Mouse (Mus musculus) forebrain, embryonic 12.5 days (tissue): ENCODE measurements around the gene Prr23a3. TPM values are rescaled to one million over a fixed set of nuclear protein-coding genes. Genes with fewer than 3 reads are reported as not detected.

ENCODE experiments used
- ATAC-seq: fragments of 200-750 bp; cut with Nextera tagmentation; 2 replicates; pipeline ENCODE4 v1.8.0; 2017; ENCODE audit warnings: moderate TSS enrichment; ENCODE audit not compliant: low FRiP score
- H3K27ac ChIP-seq: fragments of 300-500 bp; sonication (generic); 2 replicates; pipeline ENCODE4 v1.5.1; 2016; ENCODE audit warnings: mild to moderate bottlenecking
- H3K27me3 ChIP-seq: fragments of 300-500 bp; sonication (generic); 2 replicates; pipeline ENCODE4 v1.6.1; 2016; ENCODE audit warnings: mild to moderate bottlenecking
- H3K36me3 ChIP-seq: fragments of 300-500 bp; sonication (generic); replicated peaks from 2 replicates; pipeline ENCODE4 v1.6.1; 2016; ENCODE audit warnings: mild to moderate bottlenecking
- H3K4me1 ChIP-seq: fragments of 300-500 bp; sonication (generic); 2 replicates; pipeline ENCODE4 v1.6.1; 2016
- H3K4me2 ChIP-seq: fragments of 300-500 bp; sonication (generic); 2 replicates; pipeline ENCODE4 v1.6.1; 2016; ENCODE audit warnings: mild to moderate bottlenecking, moderate library complexity
- H3K4me3 ChIP-seq: fragments of 300-500 bp; sonication (generic); replicated peaks from 2 replicates; pipeline ENCODE4 v1.5.1; 2016; ENCODE audit warnings: mild to moderate bottlenecking
- H3K9ac ChIP-seq: fragments of 300-500 bp; sonication (generic); 2 replicates; pipeline ENCODE4 v1.6.1; 2016; ENCODE audit warnings: mild to moderate bottlenecking
- H3K9me3 ChIP-seq: fragments of 300-500 bp; sonication (generic); 2 replicates; pipeline ENCODE4 v1.6.1; 2016
- WGBS: fragments of 180-500 bp; shearing (Covaris S2); methylation state at CpG from one replicate; pipeline ENCODE4 v1.1.7; 2016; 5-methylcytosine and 5-hydroxymethylcytosine counted together
- polyA plus RNA-seq: library from polyadenylated mRNA; unstranded; fragments of >200 nt; fragmentation: Nextera tagmentation; extraction: Ambion mirVana; gene quantifications from 2 replicates; pipeline ENCODE4 v1.2.1, GENCODE M21; 2016

The Prr23a3 gene
- polyA plus RNA-seq, 1 experiment from 2014 or later: not detected

DNA sequence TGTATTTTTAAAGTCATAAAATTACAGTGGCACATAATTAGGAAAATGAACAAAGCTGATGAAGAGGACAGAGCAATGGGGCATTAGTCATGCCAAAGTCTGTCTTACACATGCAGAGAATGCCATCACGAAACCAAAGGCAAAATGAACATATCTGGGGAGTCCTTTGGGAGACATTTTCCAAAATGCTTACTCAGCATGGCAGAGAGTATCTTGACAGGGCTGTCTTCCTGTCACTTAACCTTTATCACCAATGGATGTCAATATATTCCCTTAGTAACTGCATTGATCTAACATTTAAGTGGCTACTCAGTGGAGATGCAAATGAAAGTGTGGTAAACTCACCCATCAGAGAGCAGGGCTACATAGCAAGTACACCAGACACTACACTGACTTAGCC lies 36.9 kb downstream of the Prr23a3 start:
- no peak for ATAC-seq
- Histone ChIP-seq H3K4me2 (no peak overlapping the region), H3K9ac (no peak overlapping the region), H3K4me3 (no peak overlapping the region), H3K27me3 (no peaks in the 10 kb centered on the region), H3K27ac (no peak overlapping the region), H3K9me3 (peaks cover 17% of the 10 kb centered on the region), H3K4me1 (no peaks in the 10 kb centered on the region), H3K36me3 (no peaks in the 10 kb centered on the region)
- 74% methylated on average over 1 of the region's 1 CpGs for WGBS

DNA sequence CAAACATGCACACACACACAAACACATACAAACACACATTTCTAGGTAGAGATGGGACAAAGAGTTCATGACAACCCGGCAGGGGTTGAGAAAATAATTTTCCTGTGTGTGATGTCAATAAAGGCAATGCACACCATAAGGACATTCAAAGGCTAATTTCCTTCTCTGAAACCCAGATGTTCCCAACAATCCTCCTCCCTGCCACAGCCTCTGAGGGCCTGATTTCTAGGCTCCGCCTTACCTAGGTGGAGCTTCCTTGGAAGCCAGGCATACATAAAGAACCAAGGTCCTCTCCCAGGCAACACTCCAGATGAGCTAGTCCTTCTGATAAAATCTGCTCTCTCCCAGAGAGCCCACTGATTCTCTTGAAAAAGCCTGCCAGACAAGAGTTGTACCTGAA lies 38.3 kb downstream of the Prr23a3 start, which contains the start of gene 7420426K07Rik:
Gene 7420426K07Rik, plus strand, starts transcription at position 301 of the 400 bp plus-strand sequence.
- no peaks in the 10 kb centered on the region for H3K36me3 ChIP-seq
- H3K4me1 ChIP-seq: no peaks in the 10 kb centered on the region
- no peak within 1 kb of the TSS for H3K27ac ChIP-seq
- peaks cover 4% of the 10 kb centered on the region; the same call in 1 of the 2 replicates for H3K9me3 ChIP-seq
- H3K4me2 ChIP-seq: no peak within 1 kb of the TSS
- WGBS: 91% methylated on average over 2 of the region's 2 CpGs
- H3K9ac ChIP-seq: no peak within 1 kb of the TSS
- no peaks in the 10 kb centered on the region for H3K27me3 ChIP-seq
- H3K4me3 ChIP-seq: no peak within 1 kb of the TSS
- ATAC-seq: no peak

Other genes starting within 250 kb of the Prr23a3 start
- 0.22 TPM in 1 of 2 replicates, not detected in the other for gene Prr23a1, start 22.3 kb upstream of the Prr23a3 start, polyA plus RNA-seq
- not detected in 2 replicates for gene Prr23a2, start 8.3 kb upstream of the Prr23a3 start, polyA plus RNA-seq
- gene 7420426K07Rik, start 38.4 kb downstream of the Prr23a3 start, polyA plus RNA-seq: not detected in 2 replicates
- 1.5 and 2.2 TPM in 2 replicates for gene Foxl2, start 90.5 kb downstream of the Prr23a3 start, polyA plus RNA-seq
- gene Faim, start 121.6 kb downstream of the Prr23a3 start, polyA plus RNA-seq: 85.7 and 87.5 TPM in 2 replicates
- gene Gm1123, start 170.9 kb downstream of the Prr23a3 start, polyA plus RNA-seq: not detected in 2 replicates